Mouse (Mus musculus) stomach, embryonic 14.5 days (tissue): ENCODE measurements around the gene Ankrd36. TPM values are rescaled to one million over a fixed set of nuclear protein-coding genes. Genes with fewer than 3 reads are reported as not detected.

Experiments used
- ATAC-seq: fragments of 200-750 bp; cut with Nextera tagmentation; 2 replicates; pipeline ENCODE4 v1.8.0; 2017; ENCODE audit warnings: low read depth, moderate TSS enrichment; ENCODE audit not compliant: insufficient number of reproducible peaks, insufficient read depth, low FRiP score
- H3K27ac ChIP-seq: fragments of 300-500 bp; sonication (generic); 2 replicates; pipeline ENCODE4 v1.5.1; 2014; ENCODE audit warnings: mild to moderate bottlenecking, low read length, moderate library complexity, mixed read lengths
- H3K27me3 ChIP-seq: fragments of 300-500 bp; sonication (generic); 2 replicates; pipeline ENCODE4 v1.6.1; 2014; ENCODE audit warnings: low read length, control low read depth, mixed read lengths; ENCODE audit not compliant: control insufficient read depth, insufficient read depth
- H3K36me3 ChIP-seq: fragments of 300-500 bp; sonication (generic); 2 replicates; pipeline ENCODE4 v1.6.1; 2014; ENCODE audit warnings: mild to moderate bottlenecking, control low read depth, low read length, moderate library complexity, mixed read lengths; ENCODE audit not compliant: control insufficient read depth, insufficient read depth
- H3K4me1 ChIP-seq: fragments of 300-500 bp; sonication (generic); 2 replicates; pipeline ENCODE4 v1.6.1; 2014; ENCODE audit warnings: low read length, control low read depth, mixed read lengths; ENCODE audit not compliant: control insufficient read depth, insufficient read depth
- H3K4me2 ChIP-seq: fragments of 300-500 bp; sonication (generic); replicated peaks from 2 replicates; pipeline ENCODE4 v1.6.1; 2014; ENCODE audit warnings: low read depth, low read length, control low read depth
- H3K4me3 ChIP-seq: fragments of 300-500 bp; sonication (generic); 2 replicates; pipeline ENCODE4 v1.5.1; 2014; ENCODE audit warnings: low read depth, low read length, control low read depth
- H3K9ac ChIP-seq: fragments of 300-500 bp; sonication (generic); replicated peaks from 2 replicates; pipeline ENCODE4 v1.6.1; 2014; ENCODE audit warnings: low read depth, mild to moderate bottlenecking, control low read depth, low read length, moderate library complexity, mixed read lengths
- H3K9me3 ChIP-seq: fragments of 300-500 bp; sonication (generic); 2 replicates; pipeline ENCODE4 v1.6.1; 2016; ENCODE audit warnings: low read depth, low read length, control low read depth; ENCODE audit not compliant: control insufficient read depth
- WGBS: fragments of 180-500 bp; shearing (Covaris S2); extraction: QIAGEN DNeasy Blood & Tissue Kit; methylation state at CpG from one replicate; pipeline ENCODE4 v1.1.7; 2014; 5-methylcytosine and 5-hydroxymethylcytosine counted together
- polyA plus RNA-seq: library from polyadenylated mRNA; unstranded; fragments of >200 nt; fragmentation: Nextera tagmentation; extraction: Ambion mirVana; gene quantifications from 2 replicates; pipeline ENCODE4 v1.2.1, GENCODE M21; 2014

Ankrd36 gene
- polyA plus RNA-seq, 1 experiment from 2014 or later: not detected

GRCm38 (mm10) chr11:5716246-5716645 lies 146.8 kb downstream of the Ankrd36 start:
- WGBS: 86% methylated on average over 11 of the region's 11 CpGs
- ATAC-seq: no peak
- Histone ChIP-seq H3K4me3 (no peak overlapping the region), H3K4me1 (no peaks in the 10 kb centered on the region), H3K4me2 (no peak overlapping the region), H3K27ac (no peak overlapping the region), H3K9ac (no peak overlapping the region), H3K36me3 (peaks cover 35% of the 10 kb centered on the region), H3K27me3 (no peaks in the 10 kb centered on the region), H3K9me3 (no peaks in the 10 kb centered on the region)

- Histone ChIP-seq H3K4me2 (no peak overlapping the region), H3K4me1 (no peaks in the 10 kb centered on the region), H3K36me3 (peaks cover 35% of the 10 kb centered on the region), H3K4me3 (no peak overlapping the region), H3K27ac (no peak overlapping the region), H3K27me3 (no peaks in the 10 kb centered on the region), H3K9ac (no peak overlapping the region), H3K9me3 (no peaks in the 10 kb centered on the region)
- ATAC-seq: no peak
- 93% methylated on average over 34 of the region's 34 CpGs for WGBS
Measured at GRCm38 (mm10) chr11:5716938-5717705, 147.6 kb downstream of the Ankrd36 start.

- Histone ChIP-seq H3K36me3 (peaks cover 44% of the 10 kb centered on the region), H3K27ac (no peak overlapping the region), H3K4me1 (no peaks in the 10 kb centered on the region), H3K4me2 (no peak overlapping the region), H3K9me3 (no peaks in the 10 kb centered on the region), H3K9ac (no peak overlapping the region), H3K27me3 (no peaks in the 10 kb centered on the region), H3K4me3 (no peak overlapping the region)
- 89% methylated on average over 12 of the region's 12 CpGs for WGBS
- ATAC-seq: no peak
Measured at GRCm38 (mm10) chr11:5718611-5719354, 149.3 kb downstream of the Ankrd36 start.

DNA sequence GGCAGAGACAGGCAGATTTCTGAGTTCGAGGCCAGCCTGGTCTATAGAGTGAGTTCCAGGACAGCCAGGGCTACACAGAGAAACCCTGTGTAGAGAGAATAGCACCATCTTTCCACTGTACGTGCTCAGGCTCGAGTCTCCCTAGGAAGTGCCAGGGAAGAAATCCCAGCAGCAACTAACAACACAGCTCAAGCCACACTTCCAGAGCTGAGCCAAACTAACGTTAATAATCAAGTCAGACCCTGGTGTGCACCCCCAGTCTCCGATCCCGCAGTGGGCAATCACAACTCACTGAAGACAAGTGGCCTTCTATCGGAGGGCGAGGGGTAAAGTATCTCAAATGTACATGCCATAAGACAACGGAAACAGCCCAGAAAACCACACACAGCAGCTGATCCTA lies 160.1 kb downstream of the Ankrd36 start:
- WGBS: 85% methylated on average over 9 of the region's 9 CpGs
- ATAC-seq: no peak
- no peak overlapping the region for H3K4me2 ChIP-seq
- H3K4me3 ChIP-seq: no peak overlapping the region
- H3K36me3 ChIP-seq: no peaks in the 10 kb centered on the region
- no peak overlapping the region for H3K27ac ChIP-seq
- H3K9ac ChIP-seq: no peak overlapping the region
- no peaks in the 10 kb centered on the region for H3K9me3 ChIP-seq
- 0 out of 2 replicates have a peak, but pooled peaks cover 8% of the 10 kb centered on the region for H3K4me1 ChIP-seq
- no peaks in the 10 kb centered on the region for H3K27me3 ChIP-seq

DNA sequence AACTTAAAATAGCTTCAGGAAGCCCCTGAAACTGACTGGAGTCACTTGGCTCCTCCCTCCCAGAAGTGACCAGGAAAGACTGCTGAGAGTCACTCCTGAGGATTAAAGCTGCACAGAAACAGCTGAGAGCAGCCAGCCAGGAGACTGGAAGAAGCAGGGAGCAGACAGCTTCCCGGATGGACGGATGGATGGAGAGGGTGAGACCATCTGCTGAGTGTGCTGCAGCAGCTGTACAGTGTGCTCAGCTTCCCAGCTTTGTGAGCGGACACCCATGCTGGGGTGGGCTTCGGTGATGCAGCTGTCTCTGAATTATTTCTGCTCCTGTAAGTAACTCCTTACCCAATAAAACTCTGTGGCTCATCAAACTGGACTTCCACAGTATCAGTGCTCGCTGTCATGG lies 162.9 kb downstream of the Ankrd36 start:
- Histone ChIP-seq H3K4me1 (0 out of 2 replicates have a peak, but pooled peaks cover 8% of the 10 kb centered on the region), H3K36me3 (no peaks in the 10 kb centered on the region), H3K4me3 (no peak overlapping the region), H3K27ac (peak overlapping the region; percentile 1; the same call in 1 of the 2 replicates), H3K4me2 (no peak overlapping the region), H3K27me3 (no peaks in the 10 kb centered on the region), H3K9ac (no peak overlapping the region), H3K9me3 (no peaks in the 10 kb centered on the region)
- 0 out of 2 replicates have a peak, but pooled peaks have one; percentile 21 for ATAC-seq
- WGBS: 67% methylated on average over 5 of the region's 5 CpGs

- H3K4me2 ChIP-seq: no peak overlapping the region
- no peak overlapping the region for H3K4me3 ChIP-seq
- ATAC-seq: no peak
- H3K36me3 ChIP-seq: no peaks in the 10 kb centered on the region
- no peaks in the 10 kb centered on the region for H3K27me3 ChIP-seq
- no peak overlapping the region for H3K27ac ChIP-seq
- no peak overlapping the region for H3K9ac ChIP-seq
- 88% methylated on average over 4 of the region's 4 CpGs for WGBS
- no peaks in the 10 kb centered on the region for H3K9me3 ChIP-seq
- 0 out of 2 replicates have a peak, but pooled peaks cover 8% of the 10 kb centered on the region for H3K4me1 ChIP-seq
Measured at GRCm38 (mm10) chr11:5734323-5734722, 164.8 kb downstream of the Ankrd36 start.

GRCm38 (mm10) chr11:5737137-5737536 lies 167.7 kb downstream of the Ankrd36 start:
- Histone ChIP-seq H3K4me2 (no peak overlapping the region), H3K36me3 (no peaks in the 10 kb centered on the region), H3K4me3 (no peak overlapping the region), H3K9ac (no peak overlapping the region), H3K27ac (no peak overlapping the region), H3K27me3 (no peaks in the 10 kb centered on the region), H3K9me3 (no peaks in the 10 kb centered on the region), H3K4me1 (peaks cover 11% of the 10 kb centered on the region)
- WGBS: 85% methylated on average over 5 of the region's 5 CpGs
- no peak for ATAC-seq
